Mouse (Mus musculus) ES-Bruce4 (cell line): ENCODE data around the gene Gm17651.

Experiments used
- CTCF ChIP-seq: IDR thresholded peaks from one replicate; pipeline ENCODE4 v1.8.1; 2011; ENCODE audit warnings: low read depth, low read length
- EP300 ChIP-seq: IDR thresholded peaks from 2 replicates; pipeline ENCODE4 v1.6.1; 2011; ENCODE audit warnings: low read depth, low read length; ENCODE audit not compliant: insufficient read depth
- POLR2A ChIP-seq: IDR thresholded peaks from one replicate; pipeline ENCODE4 v1.8.1; 2011; ENCODE audit warnings: low read length; ENCODE audit not compliant: insufficient read depth

DNA sequence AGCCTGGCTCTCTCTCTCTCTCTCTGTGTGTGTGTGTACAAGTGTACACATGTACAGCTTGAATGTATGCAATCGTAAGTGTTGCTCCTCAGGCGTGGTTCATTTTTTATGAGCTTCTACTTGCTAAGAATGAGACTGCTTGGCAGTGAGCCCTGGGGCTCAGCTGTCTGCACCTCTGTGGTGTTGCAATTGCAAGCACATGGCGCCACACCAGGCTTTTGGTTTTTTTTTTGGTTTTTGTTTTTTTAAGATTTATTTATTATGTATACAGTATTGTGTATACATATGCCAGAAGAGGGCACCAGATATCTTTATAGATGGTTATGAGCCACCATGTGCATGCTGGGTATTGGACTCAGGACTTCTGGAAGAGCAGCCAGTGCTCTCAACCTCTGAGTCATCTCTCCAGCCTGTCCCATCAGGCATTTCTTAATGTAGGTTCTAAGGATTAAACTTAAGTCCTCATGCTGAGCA, 40.2 kb downstream of the Gm17651 start:
- no peak for TF ChIP-seq CTCF
- TF ChIP-seq POLR2A, result no peak
- TF ChIP-seq EP300, result no peak
